Mouse (Mus musculus) hindbrain, embryonic 10.5 days (tissue): ENCODE measurements around the gene Ksr1. TPM values are rescaled to one million over a fixed set of nuclear protein-coding genes. Genes with fewer than 3 reads are reported as not detected.

ENCODE experiments used
- DNase-seq: peaks from one replicate; pipeline ENCODE4 v3.0.0-alpha.2; 2017; ENCODE audit warnings: low spot score
- H3K27ac ChIP-seq: fragments of 300-500 bp; sonication (generic); 2 replicates; pipeline ENCODE4 v1.5.1; 2016; ENCODE audit warnings: mild to moderate bottlenecking, moderate library complexity
- H3K27me3 ChIP-seq: fragments of 300-500 bp; sonication (generic); 2 replicates; pipeline ENCODE4 v1.6.1; 2016; ENCODE audit warnings: mild to moderate bottlenecking; ENCODE audit not compliant: poor library complexity, insufficient read depth, severe bottlenecking
- H3K36me3 ChIP-seq: fragments of 300-500 bp; sonication (generic); 2 replicates; pipeline ENCODE4 v1.6.1; 2016; ENCODE audit warnings: mild to moderate bottlenecking, moderate library complexity
- H3K4me1 ChIP-seq: fragments of 300-500 bp; sonication (generic); replicated peaks from 2 replicates; pipeline ENCODE4 v1.6.1; 2016; ENCODE audit warnings: mild to moderate bottlenecking
- H3K4me3 ChIP-seq: fragments of 300-500 bp; sonication (generic); 2 replicates; pipeline ENCODE4 v1.5.1; 2016; ENCODE audit warnings: mild to moderate bottlenecking, moderate library complexity
- H3K9me3 ChIP-seq: fragments of 300-500 bp; sonication (generic); 2 replicates; pipeline ENCODE4 v1.6.1; 2016; ENCODE audit warnings: mild to moderate bottlenecking, moderate library complexity
- WGBS: fragments of 180-500 bp; shearing (Covaris S2); methylation state at CpG from one replicate; pipeline ENCODE4 v1.1.7; 2016; 5-methylcytosine and 5-hydroxymethylcytosine counted together
- polyA plus RNA-seq: library from polyadenylated mRNA; unstranded; fragments of >200 nt; fragmentation: Nextera tagmentation; extraction: Ambion mirVana; gene quantifications from 2 replicates; pipeline ENCODE4 v1.2.1, GENCODE M21; 2016

Ksr1 gene
- polyA plus RNA-seq, 1 experiment from 2014 or later: 5.2 TPM

DNA sequence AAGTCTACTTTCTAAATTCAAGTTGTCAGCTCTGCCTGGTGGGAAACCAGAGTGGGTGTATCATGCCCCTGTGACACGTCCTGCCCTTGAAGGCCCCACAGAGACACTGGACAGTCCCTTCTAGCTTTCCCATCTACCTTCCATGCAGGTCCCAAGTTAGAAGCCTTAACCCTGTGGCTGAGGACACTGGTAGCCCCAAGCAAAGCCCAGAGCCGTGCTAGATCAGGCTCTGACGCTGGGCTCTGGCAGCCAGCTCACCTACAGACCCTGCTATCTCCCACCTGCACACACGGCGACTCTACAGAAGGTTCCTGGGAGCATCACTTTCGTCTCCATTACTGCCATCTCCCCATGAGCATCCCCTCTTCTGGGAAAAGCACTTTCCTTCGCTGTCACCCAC, 162.7 kb downstream of the Ksr1 start:
- Histone ChIP-seq H3K27ac (no peak overlapping the region), H3K27me3 (no peaks in the 10 kb centered on the region), H3K9me3 (no peaks in the 10 kb centered on the region), H3K4me3 (no peak overlapping the region), H3K4me1 (no peaks in the 10 kb centered on the region), H3K36me3 (no peaks in the 10 kb centered on the region)
- WGBS: 82% methylated on average over 7 of the region's 7 CpGs
- DNase-seq: no peak

GRCm38 (mm10) chr11:78982513-78983291, 163.5 kb downstream of the Ksr1 start:
- H3K9me3 ChIP-seq: no peaks in the 10 kb centered on the region
- DNase-seq: no peak
- no peaks in the 10 kb centered on the region for H3K27me3 ChIP-seq
- H3K4me1 ChIP-seq: no peaks in the 10 kb centered on the region
- no peak overlapping the region for H3K27ac ChIP-seq
- WGBS: 87% methylated on average over 12 of the region's 12 CpGs
- H3K4me3 ChIP-seq: no peak overlapping the region
- no peaks in the 10 kb centered on the region for H3K36me3 ChIP-seq

DNA sequence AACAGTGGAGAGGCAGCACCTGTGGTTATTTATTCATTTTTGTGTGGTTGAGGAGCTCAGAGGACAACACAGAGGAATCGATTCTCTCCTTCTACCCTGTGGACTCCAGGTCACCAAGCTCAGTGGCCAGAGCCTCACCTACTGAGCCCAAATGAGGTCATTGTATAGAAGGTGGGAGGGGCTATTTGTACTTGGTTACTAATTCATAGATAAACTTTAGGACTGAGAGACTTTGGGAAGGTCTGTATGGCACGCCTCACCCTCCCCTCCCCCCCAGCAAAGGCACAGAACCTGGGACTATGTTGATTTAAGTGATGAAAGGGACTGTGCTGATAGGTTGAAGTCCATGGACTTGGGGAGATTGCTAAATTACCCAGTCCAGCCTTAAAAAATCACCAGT, 164.2 kb downstream of the Ksr1 start:
- 0 out of 2 replicates have a peak, but pooled peaks cover 2% of the 10 kb centered on the region for H3K4me1 ChIP-seq
- H3K36me3 ChIP-seq: no peaks in the 10 kb centered on the region
- no peaks in the 10 kb centered on the region for H3K9me3 ChIP-seq
- DNase-seq: no peak
- no peak overlapping the region for H3K4me3 ChIP-seq
- H3K27ac ChIP-seq: no peak overlapping the region
- whole genome bisulfite sequencing: 87% methylated on average over 2 of the region's 2 CpGs
- H3K27me3 ChIP-seq: no peaks in the 10 kb centered on the region

- Histone ChIP-seq H3K9me3 (no peaks in the 10 kb centered on the region), H3K27ac (no peak overlapping the region), H3K4me3 (no peak overlapping the region), H3K4me1 (0 out of 2 replicates have a peak, but pooled peaks cover 3% of the 10 kb centered on the region), H3K27me3 (no peaks in the 10 kb centered on the region), H3K36me3 (no peaks in the 10 kb centered on the region)
- no peak for DNase-seq
- 83% methylated on average over 4 of the region's 4 CpGs for WGBS
These were observed 166.0 kb downstream of the Ksr1 start for GRCm38 (mm10) chr11:78980083-78980634.

GRCm38 (mm10) chr11:78978176-78979019, 167.8 kb downstream of the Ksr1 start:
- no peak for DNase-seq
- 91% methylated on average over 12 of the region's 12 CpGs for WGBS
- no peaks in the 10 kb centered on the region for H3K36me3 ChIP-seq
- no peaks in the 10 kb centered on the region for H3K27me3 ChIP-seq
- no peaks in the 10 kb centered on the region for H3K9me3 ChIP-seq
- peaks cover 12% of the 10 kb centered on the region for H3K4me1 ChIP-seq
- H3K27ac ChIP-seq: no peak overlapping the region
- no peak overlapping the region for H3K4me3 ChIP-seq

DNA sequence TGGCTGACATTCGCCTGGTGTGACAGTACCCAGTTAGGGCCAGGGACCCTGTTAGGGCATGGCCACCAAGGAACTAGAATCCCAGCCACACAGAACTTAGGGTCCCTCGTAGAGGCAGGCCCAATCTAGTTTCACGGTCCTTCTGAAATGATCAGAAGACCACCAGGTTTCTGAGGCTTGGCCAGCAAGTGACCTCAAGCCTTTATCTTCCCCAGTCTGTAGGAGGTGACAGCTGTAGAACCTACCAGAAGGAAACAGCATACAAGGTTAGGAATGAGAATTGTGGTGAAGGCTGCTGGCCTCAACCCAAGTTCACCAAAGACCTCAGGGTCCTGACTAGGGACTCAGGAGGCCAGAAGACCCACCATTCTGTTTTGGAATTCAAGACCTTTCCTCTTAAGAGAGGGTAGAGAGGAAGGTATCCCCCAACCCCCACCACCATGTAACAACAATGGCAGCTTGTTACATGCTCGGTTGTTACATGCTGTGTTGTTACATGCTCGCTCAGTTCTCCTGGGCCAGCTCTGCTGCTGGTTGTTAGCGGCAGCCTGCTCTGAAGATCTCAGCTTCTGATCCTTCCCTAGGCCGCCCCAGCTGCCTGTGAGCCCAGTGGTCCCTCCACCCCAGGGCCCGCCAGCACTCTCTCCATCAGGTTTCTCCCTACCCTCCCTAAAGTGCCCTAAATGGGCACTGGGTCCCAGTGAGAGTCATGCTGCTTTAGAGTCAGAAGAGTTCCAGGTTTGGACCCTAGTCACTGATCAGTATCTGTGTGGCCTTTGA, 169.3 kb downstream of the Ksr1 start:
- Histone ChIP-seq H3K36me3 (no peaks in the 10 kb centered on the region), H3K27me3 (no peaks in the 10 kb centered on the region), H3K4me3 (no peak overlapping the region), H3K4me1 (peaks cover 26% of the 10 kb centered on the region), H3K27ac (no peak overlapping the region), H3K9me3 (no peaks in the 10 kb centered on the region)
- 76% methylated on average over 8 of the region's 8 CpGs for WGBS
- DNase-seq: no peak

DNA sequence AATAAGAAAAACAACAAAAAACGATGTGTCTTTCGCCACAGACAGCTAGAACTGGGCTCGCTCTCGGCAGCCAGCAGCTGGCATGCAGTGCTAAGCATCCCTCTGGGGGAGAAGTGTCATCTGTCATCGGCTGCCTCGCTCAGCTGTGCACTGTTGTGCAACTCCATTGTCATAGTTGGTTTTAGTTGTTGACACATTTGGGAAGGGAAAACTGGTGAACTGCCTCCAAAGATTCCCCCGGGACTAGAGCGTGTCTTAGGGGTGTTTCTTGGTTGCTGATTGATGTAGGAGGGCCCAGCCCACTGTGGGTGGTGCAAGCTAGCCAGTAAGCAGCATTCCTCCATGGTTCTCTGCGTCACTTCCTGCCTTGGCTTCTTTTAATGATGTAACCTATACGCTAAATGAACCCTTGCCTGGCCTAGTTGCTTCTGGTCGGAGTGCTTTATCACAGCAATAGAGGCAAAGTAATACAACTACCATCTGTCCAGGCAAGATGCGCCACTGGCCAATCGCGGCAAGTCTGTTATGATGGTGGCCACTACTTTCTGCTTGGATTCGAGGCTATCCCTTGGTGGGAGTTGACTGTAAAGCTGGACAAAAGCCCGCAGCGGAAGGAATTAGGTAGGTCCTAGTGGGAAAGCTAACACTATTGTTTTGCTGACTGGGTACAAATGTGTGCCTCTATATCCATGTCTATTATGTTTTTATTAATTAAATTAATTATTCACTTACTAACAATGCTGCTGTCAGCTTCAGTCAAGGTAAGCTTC, 172.6 kb downstream of the Ksr1 start:
- H3K9me3 ChIP-seq: no peaks in the 10 kb centered on the region
- H3K27me3 ChIP-seq: no peaks in the 10 kb centered on the region
- H3K4me1 ChIP-seq: peaks cover 27% of the 10 kb centered on the region
- 68% methylated on average over 17 of the region's 17 CpGs for WGBS
- no peaks in the 10 kb centered on the region for H3K36me3 ChIP-seq
- peak; percentile 51 for DNase-seq
- peak overlapping the region; percentile 64; the same call in 1 of the 2 replicates for H3K27ac ChIP-seq
- H3K4me3 ChIP-seq: no peak overlapping the region

- DNase-seq: peak; percentile 62
- no peaks in the 10 kb centered on the region for H3K9me3 ChIP-seq
- no peaks in the 10 kb centered on the region for H3K36me3 ChIP-seq
- H3K4me3 ChIP-seq: no peak overlapping the region
- peaks cover 31% of the 10 kb centered on the region for H3K4me1 ChIP-seq
- 58% methylated on average over 8 of the region's 8 CpGs for WGBS
- H3K27ac ChIP-seq: peak overlapping the region; percentile 64
- H3K27me3 ChIP-seq: no peaks in the 10 kb centered on the region
These were observed 173.3 kb downstream of the Ksr1 start for GRCm38 (mm10) chr11:78972811-78973351.

- Histone ChIP-seq H3K27ac (peak overlapping the region; percentile 64; the same call in 1 of the 2 replicates), H3K4me3 (no peak overlapping the region), H3K27me3 (no peaks in the 10 kb centered on the region), H3K9me3 (no peaks in the 10 kb centered on the region), H3K36me3 (no peaks in the 10 kb centered on the region), H3K4me1 (peaks cover 32% of the 10 kb centered on the region)
- no peak for DNase-seq
- WGBS: 64% methylated on average over 6 of the region's 6 CpGs
These were observed 173.9 kb downstream of the Ksr1 start for GRCm38 (mm10) chr11:78972328-78972727.

DNA sequence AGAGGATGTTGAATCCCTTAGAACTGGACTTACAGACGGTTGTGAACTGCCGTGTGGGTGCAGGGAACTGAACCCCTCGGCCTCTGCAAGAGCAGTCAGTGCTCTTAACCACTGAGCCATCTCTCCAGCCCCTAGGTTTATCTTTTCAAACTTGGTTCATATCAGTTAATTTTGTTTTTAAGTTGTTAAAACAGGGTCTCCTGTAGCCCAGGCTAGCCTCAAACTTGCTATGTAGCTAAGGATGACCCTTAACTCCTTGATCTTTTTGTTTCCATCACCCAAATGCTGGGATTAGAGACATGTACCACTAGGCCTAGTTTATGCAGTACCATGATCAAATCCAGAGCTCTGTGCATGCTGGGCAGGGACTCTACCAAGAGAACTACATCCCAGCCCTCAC, 174.5 kb downstream of the Ksr1 start:
- H3K27ac ChIP-seq: no peak overlapping the region
- H3K4me1 ChIP-seq: peaks cover 29% of the 10 kb centered on the region
- DNase-seq: no peak
- WGBS: 89% methylated on average over 3 of the region's 3 CpGs
- H3K4me3 ChIP-seq: no peak overlapping the region
- H3K36me3 ChIP-seq: no peaks in the 10 kb centered on the region
- no peaks in the 10 kb centered on the region for H3K27me3 ChIP-seq
- H3K9me3 ChIP-seq: no peaks in the 10 kb centered on the region

GRCm38 (mm10) chr11:78971096-78971495, 175.1 kb downstream of the Ksr1 start:
- Histone ChIP-seq H3K4me3 (no peak overlapping the region), H3K27ac (no peak overlapping the region), H3K4me1 (peaks cover 29% of the 10 kb centered on the region), H3K36me3 (no peaks in the 10 kb centered on the region), H3K9me3 (no peaks in the 10 kb centered on the region), H3K27me3 (no peaks in the 10 kb centered on the region)
- 86% methylated on average over 8 of the region's 8 CpGs for WGBS
- DNase-seq: no peak
